Mouse (Mus musculus) embryonic fibroblast, embryonic 13.5 days (primary cell): Measurements from ENCODE around the gene Gzme.
"Not testable (repeated sequence)": the region's sequence is repeated elsewhere in the genome, so short reads cannot be mapped to it uniquely, and the experiment has no call there.

ENCODE experiments used
- CTCF ChIP-seq: IDR thresholded peaks from 2 replicates; pipeline ENCODE4 v1.5.1; 2011; ENCODE audit warnings: mild to moderate bottlenecking, control low read depth, low read length, moderate library complexity, borderline replicate concordance; ENCODE audit not compliant: insufficient read depth
- POLR2A ChIP-seq: IDR thresholded peaks from 2 replicates; pipeline ENCODE4 v1.6.1; 2011; ENCODE audit warnings: low read depth, mild to moderate bottlenecking, control low read depth, low read length, moderate library complexity

- TF ChIP-seq CTCF, POLR2A: not testable (repeated sequence)
These were observed 13.2 kb upstream of the Gzme start for GRCm38 (mm10) chr14:56133675-56134074.
